Mouse (Mus musculus): ENCODE measurements around the gene Pdp2. TPM values are rescaled to one million over a fixed set of nuclear protein-coding genes. Genes with fewer than 3 reads are reported as not detected.
"Not testable (repeated sequence)": the region's sequence is repeated elsewhere in the genome, so short reads cannot be mapped to it uniquely, and the experiment has no call there.

Pdp2 gene
- total RNA-seq, 2 experiments from 2014 or later: 4.0 to 4.6 TPM

DNA sequence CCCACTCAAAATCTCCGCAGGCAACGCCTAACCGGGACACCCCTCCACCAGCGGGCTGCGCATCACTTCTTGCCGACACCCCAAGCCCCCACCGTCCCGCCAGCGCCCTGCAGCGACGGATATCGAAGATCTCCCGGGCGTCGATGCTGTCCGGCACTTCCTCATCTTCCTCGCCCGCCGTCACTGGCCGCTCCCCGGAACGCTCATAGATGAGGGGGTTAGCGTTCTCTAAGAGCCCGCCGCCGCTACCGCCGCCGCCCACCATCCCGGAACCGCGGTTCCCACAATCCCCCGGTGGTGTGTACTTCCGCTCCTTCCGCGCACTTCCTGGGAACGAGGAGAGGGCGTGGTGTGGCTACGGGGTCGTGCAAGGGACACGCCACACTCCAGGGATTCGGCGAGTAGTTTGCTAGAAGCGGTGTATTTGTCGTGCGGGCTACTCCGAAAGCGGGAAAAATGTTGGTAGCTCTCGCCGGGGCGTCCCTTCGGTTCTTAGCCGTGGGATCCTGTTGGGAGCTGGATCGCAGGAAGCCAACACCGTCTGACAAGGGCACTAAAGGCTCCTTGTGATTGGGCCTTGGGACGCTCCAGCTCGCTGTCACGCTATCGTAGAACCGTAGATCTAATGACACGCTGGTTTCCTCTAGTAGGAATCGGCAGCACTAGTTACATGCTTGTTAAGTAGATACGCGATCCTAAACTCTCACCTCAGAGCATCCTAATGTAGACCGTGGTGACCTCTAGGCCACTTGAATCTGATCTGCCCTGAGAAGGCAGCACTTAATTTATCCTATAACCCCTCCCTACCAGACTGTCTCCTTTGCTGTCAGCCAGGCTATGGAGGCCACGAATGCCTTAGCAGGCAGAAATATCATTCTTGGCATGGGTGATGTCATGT, 50.4 kb downstream of the Pdp2 start, which contains the start of gene Ciao2b:
Gene Ciao2b, minus strand, starts transcription at position 540 of the 898 bp plus-strand sequence.
- DNase-seq: peak; percentile 92
- Histone ChIP-seq H3K27ac (peak within 1 kb of the TSS; percentile 98), H3K4me3 (peak within 1 kb of the TSS; percentile 77)
- intact Hi-C loops (cut with DNase I): no loop called here
- TF ChIP-seq CTCF (IDR thresholded peaks at IDR 0.05): no peak; the same call in 1 of the 2 replicates

DNA sequence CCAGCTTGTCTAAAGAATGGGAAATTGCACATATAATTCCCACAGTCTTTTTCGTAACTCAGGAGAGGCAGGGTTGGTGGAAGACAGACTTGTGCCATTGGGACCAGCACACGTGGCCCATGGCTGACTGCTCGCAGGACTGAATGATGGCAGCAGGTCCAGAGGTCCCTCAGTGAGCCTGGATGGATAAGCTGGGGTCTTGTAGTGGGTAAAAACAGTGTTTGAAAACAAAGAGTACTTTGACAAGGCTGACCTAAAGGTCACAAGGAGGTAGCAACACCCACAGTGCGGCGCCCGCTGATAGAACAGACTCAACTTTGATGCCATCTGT, 51.0 kb downstream of the Pdp2 start:
- DNase-seq: no peak
- peak overlapping the region; percentile 98 for H3K27ac ChIP-seq
- intact Hi-C loops (cut with DNase I): no loop called here
- peak overlapping the region; percentile 77 for H3K4me3 ChIP-seq
- no peak for TF ChIP-seq CTCF (IDR thresholded peaks at IDR 0.05)

DNA sequence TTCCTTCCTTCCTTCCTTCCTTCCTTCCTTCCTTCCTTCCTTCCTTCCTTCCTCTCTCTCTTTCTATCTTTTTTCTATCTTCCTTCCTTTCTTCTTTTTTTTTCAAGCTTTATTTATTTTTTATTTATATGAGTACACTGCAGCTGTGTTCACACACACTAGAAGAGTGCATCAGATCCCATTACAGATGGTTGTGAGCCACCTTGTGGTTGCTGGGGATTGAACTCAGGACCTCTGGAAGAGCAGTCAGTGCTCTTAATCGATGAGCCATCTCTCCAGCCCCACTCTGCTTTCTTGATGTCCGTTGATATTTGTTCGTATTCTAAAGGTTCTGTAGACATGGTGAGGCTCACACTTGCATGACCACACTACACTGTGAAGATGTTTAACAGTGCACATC, 52.9 kb downstream of the Pdp2 start:
- DNase-seq, H3K27ac ChIP-seq, H3K4me3 ChIP-seq: not testable (repeated sequence)
- peak; percentile 38 for TF ChIP-seq CTCF (IDR thresholded peaks at IDR 0.05)
- intact Hi-C loops (cut with DNase I): loop anchor here (1.0 kb wide), 1 partner anchor 42 kb away; no protein-coding TSS in a partner anchor

Other genes with a start within 250 kb of the Pdp2 start
- 1 to 10 TPM; 3.9 to 5.7 TPM for gene Cmtm4, start 195.6 kb upstream of the Pdp2 start, total RNA-seq (2021)
- gene Dync1li2, start 148.4 kb upstream of the Pdp2 start, total RNA-seq (2021): 100 to 1,000 TPM in 1 of 2 experiments, 10 to 100 TPM in 1; 99.8 to 100 TPM
- gene Terb1, start 81.5 kb upstream of the Pdp2 start, total RNA-seq (2021): not detected
- 10 to 100 TPM; 26.1 to 28.3 TPM for gene Nae1, start 56.8 kb upstream of the Pdp2 start, total RNA-seq (2021)
- gene Car7, start 56.8 kb upstream of the Pdp2 start, total RNA-seq (2021): under 1 TPM; 0.98 to 0.99 TPM
- not detected for gene Cdh16, start 32.9 kb downstream of the Pdp2 start, total RNA-seq (2021)
- 1 to 10 TPM; 2.8 to 3.1 TPM for gene Rrad, start 39.9 kb downstream of the Pdp2 start, total RNA-seq (2021)
- gene Ciao2b, start 50.5 kb downstream of the Pdp2 start, total RNA-seq (2021): 10 to 100 TPM; 33.8 to 42.3 TPM
- gene Ces2a, start 142.6 kb downstream of the Pdp2 start, total RNA-seq (2021): not detected
- gene Ces2b, start 240.1 kb downstream of the Pdp2 start, total RNA-seq (2021): under 1 TPM; 0.08 to 0.22 TPM